In genomic region chr13:5845605-5846004, GRCm38 (mm10) we compare ENCODE assay signal across 9 mouse cellular contexts. TPM values are rescaled to one million over a fixed set of nuclear protein-coding genes. Genes with fewer than 3 reads are reported as not detected.
A peak's percentile ranks its signal among the peaks of the same experiment; 100 is the strongest.
DNase-seq lines count a peak whose midpoint lies in the region; ATAC-seq and TF ChIP-seq lines count a peak whose summit lies in the region.
"Had no signal": no experiment of that assay in that cellular context is flagged by ENCODE, and none has a peak within 500 bp of the region (broad histone marks: within the 10 kb centered on the region; RNA-seq: fewer than 3 reads in every experiment).

No protein-coding gene starts in this region.

- no peak for TF ChIP-seq POLR2A in kidney, adult 2 months (IDR thresholded peaks at IDR 0.05; ENCODE audit: low read depth, low read length)

- H3K27ac ChIP-seq in kidney, adult 2 months (ENCODE audit: insufficient read depth, low read depth, low read length): peak overlapping the region; percentile 3; the same call in 1 of the 2 replicates

- intact Hi-C loops in left cerebral cortex, postnatal 36 days (cut with DNase I): no loop called here
- intact Hi-C loops in gastrocnemius, postnatal 36 days (cut with DNase I): no loop called here

- H3K4me1 ChIP-seq in kidney, adult 2 months (ENCODE audit: control insufficient read depth, insufficient read depth, low read length): peaks cover 4% of the 10 kb centered on the region; the same call in 1 of the 2 replicates

- H3K27me3 ChIP-seq in kidney, adult 2 months (replicated peaks; ENCODE audit: control insufficient read depth, insufficient read depth, low read length): no peaks in the 10 kb centered on the region

- peak; percentile 94 for ATAC-seq in granulocyte monocyte progenitor cell, adult 5-6 weeks (replicated peaks; ENCODE audit: poor library complexity, severe bottlenecking)
- peak; percentile 82 for ATAC-seq in megakaryocyte progenitor cell, adult 5-6 weeks (replicated peaks; ENCODE audit: poor library complexity)

- DNase-seq in kidney, adult 2 months: peak; percentile 51
- DNase-seq in kidney, adult 11 months: no peak
- peak; percentile 56 to 60 for DNase-seq in CD8-positive naive resting alpha-beta T cell, adult 2 months (ENCODE audit: low read depth in 2 of 2, low spot score in 2 of 2)
- no peak for DNase-seq in left cerebral cortex, postnatal 36 days (ENCODE audit: low spot score in 2 of 2)
- no peak for DNase-seq in urinary bladder, postnatal 10 days (ENCODE audit: low spot score)
- no peak for DNase-seq in gastrocnemius, postnatal 36 days
- DNase-seq: thymus, postnatal 36 days had no signal

- TF ChIP-seq CTCF in kidney, adult 2 months (conservative IDR thresholded peaks at IDR 0.05; ENCODE audit: insufficient read depth, insufficient read length, low read depth, low read length): no peak

- H3K4me3 ChIP-seq in kidney, adult 2 months (ENCODE audit: insufficient read depth, low read depth, low read length): no peak overlapping the region

- 45% methylated on average over 5 of the region's 5 CpGs for whole genome bisulfite sequencing in kidney, adult 2 months

- no peaks in the 10 kb centered on the region for H3K36me3 ChIP-seq in kidney, adult 2 months (ENCODE audit: control insufficient read depth, insufficient read depth, low read length)

RNA-seq across cellular contexts. Expression of gene Klf6, which starts 15.7 kb away (rescaled TPM):
- 10.0 and 10.7 TPM in 2 replicates for polyA plus RNA-seq in kidney, adult 2 months (2012; rRNA removed)
- 8.9 and 11.3 TPM in 2 replicates for total RNA-seq in granulocyte monocyte progenitor cell, adult 5-6 weeks (2014; fragmentation: Nextera tagmentation)
- 59.3 and 73.1 TPM in 2 replicates for total RNA-seq in granulocyte monocyte progenitor cell, adult 5-6 weeks (2017)
- total RNA-seq in megakaryocyte progenitor cell, adult 5-6 weeks (2015): 30.6 and 65.4 TPM in 2 replicates
- total RNA-seq in megakaryocyte progenitor cell, adult 5-6 weeks (2017): 39.1 and 62.3 TPM in 2 replicates
- 10 to 100 TPM; 60.3 to 62.3 TPM for total RNA-seq in left cerebral cortex, postnatal 36 days (2021)
- 10 to 100 TPM; 19.3 to 32.5 TPM for total RNA-seq in gastrocnemius, postnatal 36 days (2021)

Comparison
In these comparisons a context has a peak if more than half of its experiments do, and no peak if none do; other contexts are left out.
1. DNase-seq: peak in kidney, adult 2 months (single experiment) and CD8-positive naive resting alpha-beta T cell, adult 2 months (2 of 2); none in kidney, adult 11 months (single experiment), left cerebral cortex, postnatal 36 days (0 of 2), urinary bladder, postnatal 10 days (single experiment) and gastrocnemius, postnatal 36 days (0 of 2).